Mouse (Mus musculus) brain, embryonic 14.5 days (tissue): ENCODE results near the gene Grasp.

Experiments used
- CTCF ChIP-seq: fragments of 200-500 bp; IDR thresholded peaks from 2 replicates; pipeline ENCODE4 v1.5.1; 2012; ENCODE audit warnings: inconsistent platforms, mild to moderate bottlenecking, moderate library complexity, borderline replicate concordance; ENCODE audit not compliant: insufficient read depth, insufficient read length; ENCODE audit errors: extremely low read depth
- POLR2A ChIP-seq: fragments of 200-500 bp; IDR thresholded peaks from 2 replicates; pipeline ENCODE4 v1.6.1; 2012; ENCODE audit warnings: mild to moderate bottlenecking, inconsistent platforms, borderline replicate concordance; ENCODE audit not compliant: poor library complexity, insufficient read depth, insufficient read length, severe bottlenecking; ENCODE audit errors: extremely low read depth

DNA sequence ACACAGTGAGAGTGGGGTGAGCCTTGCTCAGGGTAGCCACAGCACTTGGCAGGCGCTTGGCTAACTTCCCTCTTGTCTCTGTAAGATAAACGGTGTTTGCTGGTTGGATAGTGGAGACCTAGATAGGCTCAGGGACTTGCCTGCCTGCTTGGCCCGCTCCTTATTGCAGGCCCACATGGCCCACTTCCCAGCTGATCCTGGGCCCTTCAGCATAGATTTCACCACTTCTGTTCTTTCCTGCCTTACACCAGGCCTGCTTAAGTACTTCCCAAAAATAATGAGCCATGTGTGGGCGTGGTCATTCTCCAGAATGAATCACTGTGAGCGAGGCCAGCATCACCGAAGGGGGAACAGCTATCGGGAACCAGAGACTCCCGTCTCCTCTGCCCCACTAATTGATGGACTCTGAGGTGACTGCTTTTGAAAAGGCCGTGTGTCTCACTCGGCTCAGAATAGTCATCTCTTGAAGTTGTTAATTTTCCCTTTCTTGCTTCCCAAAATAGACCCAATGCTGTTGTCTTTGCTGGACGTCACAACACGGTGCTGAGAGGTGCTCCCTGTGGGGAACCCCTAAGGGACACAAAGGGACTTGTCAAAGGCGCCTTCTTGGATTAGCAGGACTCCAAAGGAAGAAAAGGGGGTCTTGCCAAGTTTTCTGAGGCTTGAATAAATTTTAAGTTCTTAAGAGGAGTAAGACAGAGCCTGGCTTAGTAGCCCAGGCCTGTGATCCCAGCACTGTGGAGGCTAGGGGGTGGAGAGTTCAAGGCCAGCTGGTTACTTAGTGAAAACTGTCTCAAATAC, 32.3 kb upstream of the Grasp start:
- TF ChIP-seq POLR2A (no peak), CTCF (no peak)
